Comparison of ENCODE assay signal across 10 mouse cellular contexts in the genomic region with DNA sequence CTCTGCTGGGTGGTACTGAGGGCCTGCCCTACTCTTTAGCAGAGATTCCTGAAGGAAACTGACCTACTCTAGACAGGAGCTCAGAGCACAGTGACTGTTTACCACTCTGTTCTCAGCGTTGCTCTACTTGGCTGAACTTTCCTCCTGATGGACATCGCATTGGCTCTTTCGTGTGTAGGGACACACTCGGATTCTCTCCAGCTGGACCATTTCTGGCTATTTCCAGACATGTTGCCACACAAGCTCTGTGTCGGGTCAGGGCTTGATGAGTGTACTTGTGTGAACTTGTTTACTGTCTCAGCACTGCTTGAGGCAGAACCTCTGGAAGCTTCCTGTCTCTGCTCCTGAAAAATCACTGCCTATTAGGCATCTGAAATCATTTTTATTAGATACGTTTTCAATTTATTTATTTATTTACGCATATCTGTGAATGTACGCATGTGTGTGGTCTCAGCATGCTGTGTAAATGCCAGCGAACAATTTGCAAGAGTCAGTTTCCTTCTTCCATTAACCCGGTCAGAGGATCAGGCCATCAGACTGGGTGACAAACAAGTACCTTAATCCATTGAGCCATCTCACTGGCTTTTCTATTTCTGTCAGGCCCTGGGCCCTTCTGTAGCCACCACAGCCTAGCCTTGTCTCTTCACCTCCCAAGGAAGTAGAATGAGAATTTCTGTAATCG.
DNase-seq lines count a peak whose midpoint lies in the region; ATAC-seq and TF ChIP-seq lines count a peak whose summit lies in the region.
"Had no signal": no experiment of that assay in that cellular context is flagged by ENCODE, and none has a peak within 500 bp of the region (broad histone marks: within the 10 kb centered on the region; RNA-seq: fewer than 3 reads in every experiment).

No protein-coding gene starts in this region.

- H3K4me3 ChIP-seq in heart, embryonic 10.5 days: no peak overlapping the region
- no peak overlapping the region for H3K4me3 ChIP-seq in kidney, embryonic 14.5 days (ENCODE audit: low read length)
- H3K4me3 ChIP-seq in neural tube, embryonic 15.5 days (replicated peaks): no peak overlapping the region
- H3K4me3 ChIP-seq in left cerebral cortex, adult 2 months: no peak overlapping the region
- H3K4me3 ChIP-seq: megakaryocyte, embryonic 14.5 days had no signal

- no peak for TF ChIP-seq CTCF in left cerebral cortex, adult 2 months (IDR thresholded peaks at IDR 0.05)

- no peaks in the 10 kb centered on the region for H3K36me3 ChIP-seq in heart, embryonic 10.5 days
- no peaks in the 10 kb centered on the region for H3K36me3 ChIP-seq in kidney, embryonic 14.5 days (ENCODE audit: control insufficient read depth, insufficient read depth, low read length)
- no peaks in the 10 kb centered on the region for H3K36me3 ChIP-seq in neural tube, embryonic 15.5 days

- H3K4me2 ChIP-seq in kidney, embryonic 14.5 days (replicated peaks; ENCODE audit: low read depth, low read length): no peak overlapping the region
- H3K4me2 ChIP-seq in neural tube, embryonic 15.5 days: no peak overlapping the region

- no peaks in the 10 kb centered on the region for H3K9me3 ChIP-seq in heart, embryonic 10.5 days
- no peaks in the 10 kb centered on the region for H3K9me3 ChIP-seq in kidney, embryonic 14.5 days (ENCODE audit: control insufficient read depth, low read length)
- H3K9me3 ChIP-seq in neural tube, embryonic 15.5 days (replicated peaks): no peaks in the 10 kb centered on the region

- H3K27ac ChIP-seq in heart, embryonic 10.5 days: no peak overlapping the region
- peak overlapping the region; percentile 24; the same call in 1 of the 2 replicates for H3K27ac ChIP-seq in kidney, embryonic 14.5 days (ENCODE audit: low read depth, low read length)
- no peak overlapping the region for H3K27ac ChIP-seq in neural tube, embryonic 15.5 days (replicated peaks)
- H3K27ac ChIP-seq in left cerebral cortex, adult 2 months: no peak overlapping the region

- peak; percentile 96 for DNase-seq in heart, adult 11 months
- DNase-seq in heart, embryonic 10.5 days (ENCODE audit: low spot score): no peak
- DNase-seq in gonadal fat pad, adult 2 months (ENCODE audit: low read depth): peak; percentile 95
- peak; percentile 67 for DNase-seq in lung, postnatal 36 days
- no peak for DNase-seq in c-Kit-positive CD71-positive TER-119-positive erythroid progenitor cells, embryonic 14.5 days (ENCODE audit: low spot score)
- DNase-seq in left cerebral cortex, adult 2 months (ENCODE audit: extremely low spot score in 1 of 2, low spot score in 2 of 2): no peak

- ATAC-seq in kidney, embryonic 14.5 days (ENCODE audit: low FRiP score, low TSS enrichment): no peak
- no peak for ATAC-seq in neural tube, embryonic 15.5 days (ENCODE audit: low FRiP score)
- ATAC-seq: Patski had no signal

- peaks cover 15% of the 10 kb centered on the region for H3K4me1 ChIP-seq in heart, embryonic 10.5 days
- H3K4me1 ChIP-seq in kidney, embryonic 14.5 days (ENCODE audit: control insufficient read depth, insufficient read depth, low read length): peaks cover 12% of the 10 kb centered on the region
- H3K4me1 ChIP-seq in neural tube, embryonic 15.5 days: peaks cover 19% of the 10 kb centered on the region
- H3K4me1 ChIP-seq: megakaryocyte, embryonic 14.5 days had no signal

- intact Hi-C loops in left cerebral cortex, adult 2 months (cut with DNase I): no loop called here

- no peak overlapping the region for H3K9ac ChIP-seq in kidney, embryonic 14.5 days (ENCODE audit: low read depth, low read length)
- H3K9ac ChIP-seq in neural tube, embryonic 15.5 days (replicated peaks): no peak overlapping the region

- 87% methylated on average over 11 of the region's 11 CpGs for WGBS in heart, embryonic 10.5 days
- WGBS in kidney, embryonic 14.5 days: 70% methylated on average over 11 of the region's 11 CpGs
- 88% methylated on average over 11 of the region's 11 CpGs for WGBS in neural tube, embryonic 15.5 days

- H3K27me3 ChIP-seq in heart, embryonic 10.5 days (ENCODE audit: insufficient read depth, poor library complexity, severe bottlenecking): no peaks in the 10 kb centered on the region
- no peaks in the 10 kb centered on the region for H3K27me3 ChIP-seq in kidney, embryonic 14.5 days (ENCODE audit: control insufficient read depth, insufficient read depth, low read length)
- no peaks in the 10 kb centered on the region for H3K27me3 ChIP-seq in neural tube, embryonic 15.5 days (replicated peaks)
- H3K27me3 ChIP-seq: megakaryocyte, embryonic 14.5 days; Patski had no signal

Comparison
In these comparisons a context has a peak if more than half of its experiments do, and no peak if none do; other contexts are left out.
1. DNase-seq: peak in heart, adult 11 months (single experiment), gonadal fat pad, adult 2 months (single experiment) and lung, postnatal 36 days (single experiment); none in heart, embryonic 10.5 days (single experiment), c-Kit-positive CD71-positive TER-119-positive erythroid progenitor cells, embryonic 14.5 days (single experiment) and left cerebral cortex, adult 2 months (0 of 2).